In genomic region chr6:91728939-91729619, GRCm38 (mm10) we compare ENCODE assay signal across 8 mouse cellular contexts. TPM values are rescaled to one million over a fixed set of nuclear protein-coding genes. Genes with fewer than 3 reads are reported as not detected.
DNase-seq lines count a peak whose midpoint lies in the region; ATAC-seq lines count a peak whose summit lies in the region.

No protein-coding gene starts in this region.

- no peak overlapping the region for H3K4me2 ChIP-seq in heart, embryonic 15.5 days
- no peak overlapping the region for H3K4me2 ChIP-seq in liver, embryonic 13.5 days

- H3K4me1 ChIP-seq in heart, embryonic 15.5 days (replicated peaks) = peaks cover 33% of the 10 kb centered on the region
- no peaks in the 10 kb centered on the region for H3K4me1 ChIP-seq in liver, embryonic 13.5 days (replicated peaks)

- ATAC-seq in heart, embryonic 15.5 days (replicated peaks; ENCODE audit: insufficient number of reproducible peaks, insufficient read depth, low FRiP score, low read depth) = no peak
- ATAC-seq in liver, embryonic 13.5 days (ENCODE audit: low read depth) = peak; percentile 19; the same call in 1 of the 2 replicates

- no peaks in the 10 kb centered on the region for H3K9me3 ChIP-seq in heart, embryonic 15.5 days (replicated peaks)
- no peaks in the 10 kb centered on the region for H3K9me3 ChIP-seq in liver, embryonic 13.5 days (replicated peaks)

- no peak overlapping the region for H3K9ac ChIP-seq in heart, embryonic 15.5 days
- H3K9ac ChIP-seq in liver, embryonic 13.5 days = no peak overlapping the region

- no peaks in the 10 kb centered on the region for H3K27me3 ChIP-seq in heart, embryonic 15.5 days
- no peaks in the 10 kb centered on the region for H3K27me3 ChIP-seq in liver, embryonic 13.5 days

- WGBS in heart, embryonic 15.5 days = 51% methylated on average over 6 of the region's 6 CpGs
- WGBS in liver, embryonic 13.5 days (ENCODE audit: insufficient replicate concordance) = 55% methylated on average over 6 of the region's 6 CpGs

- DNase-seq in MN1 (ENCODE audit: low spot score) = peak; percentile 45
- peak; percentile 50 for DNase-seq in adipocyte (ENCODE audit: low spot score)
- DNase-seq in liver, embryonic 13.5 days = no peak
- DNase-seq in cerebellum, adult 9-10 months = no peak
- no peak for DNase-seq in cerebellum, postnatal 4 days (ENCODE audit: low spot score in 2 of 2)
- DNase-seq in layer of hippocampus, adult 8-10 months (ENCODE audit: low spot score in 2 of 2) = no peak
- no peak for DNase-seq in urinary bladder, adult 18-20 months (ENCODE audit: low spot score in 2 of 2)

- H3K36me3 ChIP-seq in heart, embryonic 15.5 days = peaks cover 24% of the 10 kb centered on the region
- peaks cover 66% of the 10 kb centered on the region for H3K36me3 ChIP-seq in liver, embryonic 13.5 days

- H3K4me3 ChIP-seq in heart, embryonic 15.5 days = no peak overlapping the region
- H3K4me3 ChIP-seq in liver, embryonic 13.5 days (replicated peaks) = no peak overlapping the region

- H3K27ac ChIP-seq in heart, embryonic 15.5 days = peak overlapping the region; percentile 40
- no peak overlapping the region for H3K27ac ChIP-seq in liver, embryonic 13.5 days

RNA-seq across cellular contexts. Expression of gene Slc6a6, which starts 45.2 kb away (rescaled TPM):
- 72.5 and 74.9 TPM in 2 replicates for polyA plus RNA-seq in heart, embryonic 15.5 days (2015; fragmentation: Nextera tagmentation; extraction: Ambion mirVana)
- 21.7 and 23.3 TPM in 2 replicates for polyA plus RNA-seq in liver, embryonic 13.5 days (2015; fragmentation: Nextera tagmentation; extraction: Ambion mirVana)
- 100 to 1,000 TPM; 142 to 166 (median 152) TPM for total RNA-seq in layer of hippocampus, adult 8-10 months (2022)

Comparison
In these comparisons a context has a peak if more than half of its experiments do, and no peak if none do; other contexts are left out.
1. DNase-seq: peak in MN1 (single experiment) and adipocyte (single experiment); none in liver, embryonic 13.5 days (single experiment), cerebellum, adult 9-10 months (single experiment), cerebellum, postnatal 4 days (0 of 2), layer of hippocampus, adult 8-10 months (0 of 2) and urinary bladder, adult 18-20 months (0 of 2).